Mouse (Mus musculus) spleen, postnatal 36 days (tissue): ENCODE results near the gene Zbtb16.

Source experiments
- DNase-seq, 2 experiments: peaks; one replicate each; pipeline ENCODE4 v3.0.0; 2022; ENCODE audit warnings: low spot score in 2 of 2, mixed read lengths in 1 of 2

Gene Zbtb16

DNA sequence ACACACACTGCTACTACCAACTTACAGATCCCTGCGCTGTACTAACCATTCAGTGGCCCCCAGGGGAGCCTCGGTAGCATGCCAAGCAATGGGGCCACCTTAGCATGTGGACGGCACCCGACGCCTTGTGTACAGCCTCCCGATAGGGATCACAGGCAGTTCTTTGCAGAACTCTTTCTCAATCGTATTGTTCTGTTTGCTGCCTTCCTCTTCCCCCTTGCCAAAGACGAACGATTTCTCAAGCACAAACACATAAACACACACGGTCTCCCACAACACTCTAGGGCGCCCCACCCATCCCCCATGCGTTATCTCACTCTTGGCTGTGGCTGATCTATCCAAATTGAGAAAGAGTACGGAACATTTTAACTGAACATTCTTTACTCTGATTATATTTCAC is 91.1 kb downstream of the Zbtb16 start:
- peak; percentile 22 to 38 for DNase-seq

DNA sequence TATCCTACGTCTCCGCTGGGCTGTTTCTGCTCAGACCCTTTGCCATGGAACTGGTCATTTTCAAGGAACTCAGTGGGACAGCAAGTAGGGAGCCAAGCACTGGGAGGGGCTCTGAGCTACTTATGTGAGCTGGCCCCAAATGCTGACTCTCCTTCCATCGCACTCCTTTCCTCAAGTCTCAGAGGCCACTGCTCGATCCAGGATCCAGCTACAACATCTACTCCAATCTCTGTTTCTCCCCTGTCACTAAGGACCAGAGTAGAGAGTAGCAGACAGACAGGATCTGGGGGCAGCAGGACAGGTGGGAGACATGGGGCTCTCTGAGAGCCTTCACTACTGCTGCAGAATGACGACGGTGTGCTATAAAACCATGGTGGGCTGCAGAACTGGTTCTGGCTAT is 91.6 kb downstream of the Zbtb16 start:
- DNase-seq = no peak

DNA sequence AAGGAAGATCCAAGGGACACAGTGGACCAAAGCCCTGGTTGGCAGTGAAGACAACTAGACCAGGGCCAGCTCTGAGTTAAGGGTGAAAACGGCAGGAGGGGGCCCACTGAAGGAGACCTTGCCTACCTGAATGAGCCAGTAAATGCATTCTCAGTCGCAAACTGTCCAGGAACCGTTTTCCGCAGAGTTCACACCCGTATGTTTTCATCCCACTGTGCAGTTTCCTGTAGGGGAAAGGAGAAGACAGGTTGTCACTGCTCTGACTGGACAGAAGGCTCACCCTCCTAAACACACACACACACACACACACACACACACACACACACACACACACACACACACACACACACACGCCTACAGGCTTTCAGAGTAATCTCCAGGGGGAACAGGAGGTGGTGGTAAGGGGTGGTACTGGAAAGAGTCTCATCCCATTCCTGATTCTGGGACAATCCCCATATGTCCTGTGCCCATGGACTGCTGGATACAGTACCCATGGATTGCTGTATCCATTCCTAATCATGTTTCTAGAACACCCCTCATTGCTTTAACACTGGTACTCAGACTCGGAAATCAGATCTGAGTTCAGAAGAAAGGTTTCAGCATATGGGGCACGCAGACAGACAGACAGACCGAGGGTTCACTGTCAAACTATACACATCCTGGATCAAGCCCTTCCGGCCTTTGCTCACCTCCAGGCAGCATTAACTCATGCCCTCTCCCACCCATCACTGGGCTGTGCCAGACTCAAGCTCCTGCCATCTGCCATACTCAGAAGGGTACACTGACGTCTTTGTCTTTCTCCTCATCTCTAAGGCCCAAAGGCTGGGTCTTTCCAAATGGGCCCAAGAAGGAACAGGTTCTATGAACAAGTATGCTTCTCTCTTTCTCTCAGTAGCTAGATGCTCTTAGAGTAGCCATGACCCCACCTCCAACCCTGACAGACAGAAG is 92.4 kb downstream of the Zbtb16 start:
- DNase-seq = no peak

DNA sequence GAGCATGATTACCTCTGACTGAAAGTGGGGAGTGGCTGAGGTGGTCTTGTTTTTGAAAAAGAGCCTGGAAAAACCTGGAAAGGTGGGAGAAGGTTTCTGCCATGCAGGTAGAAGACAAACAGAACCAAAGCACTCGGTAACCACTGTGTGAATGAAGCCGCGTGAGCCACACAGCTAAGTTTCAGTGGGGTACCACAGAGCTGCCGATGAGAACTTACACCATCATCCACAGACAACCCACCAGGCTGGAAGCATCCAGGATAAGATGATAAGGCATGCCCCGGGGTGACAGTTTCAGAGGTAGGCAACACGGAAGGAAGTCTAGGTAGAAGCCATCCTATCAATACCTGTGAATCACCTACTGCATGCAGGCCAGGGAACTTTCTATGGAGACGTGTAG is 93.9 kb downstream of the Zbtb16 start:
- DNase-seq = no peak

GRCm38 (mm10) chr9:48741433-48742077 is 94.5 kb downstream of the Zbtb16 start:
- DNase-seq = no peak

DNA sequence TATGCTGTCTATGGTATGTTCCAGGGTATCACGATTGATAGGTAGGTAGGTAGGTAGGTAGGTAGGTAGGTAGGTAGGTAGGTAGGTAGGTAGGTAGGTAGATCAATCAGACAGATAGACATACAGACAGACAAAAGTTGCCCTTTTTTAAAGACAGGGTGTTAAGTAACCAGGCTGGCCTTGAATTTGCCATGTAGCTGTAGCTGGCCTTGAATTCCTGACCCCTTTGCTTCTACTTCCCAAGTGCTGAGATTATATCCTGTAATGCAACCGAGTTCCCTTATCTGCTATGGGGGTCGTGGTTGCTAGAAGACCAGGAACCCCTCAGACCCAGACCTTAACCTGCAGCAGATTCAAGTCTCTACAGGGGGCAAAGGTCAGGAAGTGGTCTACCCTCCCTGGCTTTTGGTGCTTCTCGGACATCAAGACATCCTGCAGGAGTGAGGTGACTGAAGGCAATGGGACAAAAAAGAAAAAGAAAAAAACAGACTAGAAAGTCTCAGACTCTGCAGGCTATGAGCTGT is 95.2 kb downstream of the Zbtb16 start:
- DNase-seq = no peak

DNA sequence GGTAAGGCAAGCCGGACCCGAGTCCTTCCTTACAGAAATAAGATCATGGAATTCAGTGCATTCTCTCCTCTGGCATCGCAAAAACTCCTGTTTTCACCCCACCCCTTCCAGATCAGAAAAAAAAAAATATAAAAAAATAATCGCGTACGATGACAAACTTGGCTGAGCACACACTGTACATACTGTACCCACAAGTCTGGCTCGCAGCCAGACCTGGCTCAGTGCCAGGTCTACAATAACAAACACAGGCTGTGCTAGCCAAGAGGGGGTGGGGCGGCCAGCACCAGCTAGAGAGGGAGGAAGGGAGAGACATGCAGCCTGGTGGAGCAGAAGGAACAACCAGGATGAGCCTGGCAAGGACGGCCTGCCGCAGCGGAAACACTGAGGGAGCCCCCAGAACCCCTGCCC is 95.9 kb downstream of the Zbtb16 start:
- DNase-seq = peak; percentile 67 to 72

DNA sequence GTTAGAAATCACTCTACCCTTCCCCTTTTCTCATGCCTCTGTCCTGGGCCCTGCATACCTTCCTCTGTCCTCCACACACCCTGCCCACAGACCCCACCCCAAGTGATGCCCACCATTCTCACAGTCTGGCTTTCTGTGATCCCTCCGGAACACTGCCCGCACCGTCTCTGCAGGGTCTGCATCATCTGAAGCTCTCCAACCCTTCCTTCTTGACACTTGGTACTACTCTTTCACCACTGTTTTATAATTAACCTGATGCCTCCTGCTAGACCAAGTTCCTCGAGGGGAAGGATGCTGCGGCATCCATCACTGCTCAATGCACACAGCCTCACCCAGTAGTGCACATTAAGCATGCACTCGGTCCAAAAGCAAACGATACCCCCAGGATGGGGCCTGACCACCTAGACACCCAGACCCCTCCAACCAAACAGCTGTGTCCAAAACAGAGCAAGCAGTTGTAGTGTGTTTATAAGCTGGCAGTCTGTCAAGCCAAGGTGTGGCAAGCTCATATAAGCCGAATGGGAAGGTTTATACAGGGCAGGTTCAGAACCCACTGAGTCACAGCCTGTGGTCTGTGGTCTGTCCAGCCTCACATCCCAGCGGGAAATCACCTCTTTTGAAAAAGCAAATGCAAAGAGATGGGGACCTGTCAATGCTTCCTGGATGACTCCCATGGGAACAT is 97.1 kb downstream of the Zbtb16 start:
- DNase-seq = no peak

- DNase-seq = no peak
These were observed 98.1 kb downstream of the Zbtb16 start for GRCm38 (mm10) chr9:48737911-48738310.

GRCm38 (mm10) chr9:48737210-48737850 is 98.7 kb downstream of the Zbtb16 start:
- peak; percentile 14 to 37 for DNase-seq

DNA sequence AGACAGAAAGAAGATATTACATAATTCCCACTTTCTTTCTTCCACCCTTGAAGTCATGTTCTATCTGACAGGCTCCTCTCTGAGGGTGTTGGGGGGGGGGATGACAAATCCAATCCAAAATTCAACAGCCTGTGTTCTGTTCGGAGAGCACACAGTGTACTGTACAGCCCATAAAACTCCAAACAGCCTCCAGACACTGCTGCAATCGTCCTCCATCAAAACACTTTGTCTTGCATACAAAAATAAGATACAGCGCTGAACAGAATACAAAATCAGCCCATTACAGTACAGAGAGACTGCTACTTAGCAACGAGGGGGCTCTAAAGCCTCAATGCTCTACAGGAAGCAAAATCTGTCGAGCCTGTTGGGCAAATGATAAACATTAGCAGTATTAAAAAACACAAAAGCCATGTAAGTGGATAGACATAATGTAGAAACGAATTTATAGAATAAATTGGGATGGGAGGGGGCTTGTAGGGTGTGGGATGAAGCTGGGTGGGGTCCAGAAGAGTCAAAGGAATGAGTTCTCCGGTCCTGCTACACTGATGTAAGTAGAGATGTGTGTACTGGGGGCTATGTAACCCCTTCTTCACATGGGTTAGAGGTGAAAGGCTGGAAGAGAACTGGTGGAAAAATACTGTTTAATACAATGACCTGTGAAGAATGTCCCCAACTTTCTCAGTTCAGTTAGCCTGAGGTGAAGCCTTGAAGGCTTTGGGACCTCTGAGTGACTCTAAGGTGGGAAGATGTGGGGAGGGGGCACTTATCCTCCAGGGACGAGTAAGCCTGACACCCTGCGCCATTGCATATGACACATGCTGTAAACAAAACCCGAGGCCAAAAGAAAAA is 99.4 kb downstream of the Zbtb16 start:
- DNase-seq = no peak

DNA sequence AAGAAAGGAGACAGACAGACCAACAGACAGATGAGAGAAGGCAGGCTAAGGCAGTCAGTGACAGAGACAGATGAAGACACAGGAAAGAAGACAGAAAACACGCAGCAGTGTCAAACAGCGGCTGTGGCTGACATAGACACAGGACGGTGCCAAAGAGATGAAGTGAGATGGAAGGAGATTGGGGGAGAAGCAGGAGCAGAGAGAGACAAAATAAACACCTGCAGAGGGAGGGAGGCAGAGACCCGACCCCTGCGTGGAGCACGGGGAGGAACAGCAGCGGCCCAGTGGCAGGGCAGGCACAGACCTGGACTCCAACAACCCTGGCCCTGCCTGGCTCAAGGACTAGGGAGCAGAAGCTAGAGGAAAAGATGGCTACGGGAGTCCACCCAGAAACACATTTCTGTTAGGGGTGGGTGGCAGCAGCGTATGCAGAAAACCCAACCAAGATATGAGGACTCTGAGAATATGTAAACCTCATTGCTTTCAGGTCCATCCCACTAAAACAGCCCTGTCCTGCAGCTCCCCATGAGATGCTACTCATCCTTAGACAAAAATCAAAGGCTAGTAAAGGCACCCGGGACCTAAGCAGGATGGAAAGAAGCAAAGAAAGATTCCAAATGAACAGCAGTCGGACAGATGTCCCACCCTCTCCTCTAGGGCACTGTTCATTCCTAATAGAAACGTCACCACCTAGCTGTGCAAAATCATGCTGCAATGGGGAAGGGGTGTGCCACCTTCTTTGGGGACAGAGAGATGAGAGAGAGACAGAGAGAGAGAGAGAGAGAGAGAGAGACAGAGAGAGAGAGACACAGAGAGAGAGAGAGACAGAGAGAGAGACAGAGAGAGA is 100.3 kb downstream of the Zbtb16 start:
- no peak for DNase-seq

- no peak for DNase-seq
These were observed 101.1 kb downstream of the Zbtb16 start for GRCm38 (mm10) chr9:48734725-48735465.

DNA sequence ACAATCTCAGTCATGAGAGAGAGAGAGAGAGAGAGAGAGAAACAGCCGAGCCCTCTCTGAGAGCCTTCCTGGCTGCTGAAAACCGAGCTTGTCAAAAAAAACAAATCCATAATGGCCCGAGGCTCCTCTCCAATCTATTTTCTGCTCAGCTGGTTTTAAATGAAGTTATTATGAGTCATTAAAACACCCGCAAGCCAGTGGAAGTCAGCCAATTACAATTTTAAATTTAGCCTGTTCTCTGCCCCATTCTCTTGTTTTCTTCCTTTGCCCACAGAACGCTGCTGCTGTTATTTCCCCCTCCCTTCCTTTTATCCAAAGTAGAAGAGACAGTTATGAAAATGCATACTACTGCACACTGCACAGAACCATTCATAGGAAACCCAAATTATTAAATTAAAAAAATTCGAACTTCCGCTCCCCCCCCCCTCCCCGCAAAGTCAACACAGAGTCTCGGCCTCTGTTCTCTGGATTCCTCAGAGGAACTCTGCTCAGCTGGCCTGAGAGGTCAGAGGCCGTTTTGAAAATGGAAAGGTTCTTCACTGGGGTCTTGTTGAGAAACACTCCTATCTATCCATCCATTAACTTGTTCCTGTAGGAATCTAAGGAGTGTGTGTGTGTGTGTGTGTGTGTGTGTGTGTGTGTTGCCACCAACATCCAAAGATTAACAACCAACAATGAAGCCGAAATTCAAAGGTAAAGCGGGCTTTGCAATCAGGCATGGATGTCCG is 102.0 kb downstream of the Zbtb16 start:
- DNase-seq = no peak

DNA sequence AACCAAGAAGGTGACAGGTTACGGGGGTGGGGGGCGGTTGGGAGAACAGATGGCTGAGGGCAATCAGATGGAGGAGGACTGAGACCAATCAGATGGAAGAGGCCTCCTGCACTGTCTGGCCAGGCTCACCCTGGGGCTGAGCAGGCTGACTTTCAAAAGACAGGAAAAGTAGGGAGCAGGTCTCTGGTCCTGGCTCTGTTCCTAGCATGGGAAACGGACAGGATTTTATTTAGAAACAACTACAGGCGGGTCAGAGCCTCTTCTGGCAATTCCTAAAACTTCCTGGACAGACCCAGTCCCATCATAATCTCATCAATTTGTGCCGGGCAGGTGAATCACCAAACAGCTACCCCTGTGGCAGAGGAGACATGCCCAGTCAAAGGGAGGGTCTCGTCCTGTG is 102.9 kb downstream of the Zbtb16 start:
- no peak for DNase-seq

GRCm38 (mm10) chr9:48731651-48732536 is 104.1 kb downstream of the Zbtb16 start:
- no peak for DNase-seq

DNA sequence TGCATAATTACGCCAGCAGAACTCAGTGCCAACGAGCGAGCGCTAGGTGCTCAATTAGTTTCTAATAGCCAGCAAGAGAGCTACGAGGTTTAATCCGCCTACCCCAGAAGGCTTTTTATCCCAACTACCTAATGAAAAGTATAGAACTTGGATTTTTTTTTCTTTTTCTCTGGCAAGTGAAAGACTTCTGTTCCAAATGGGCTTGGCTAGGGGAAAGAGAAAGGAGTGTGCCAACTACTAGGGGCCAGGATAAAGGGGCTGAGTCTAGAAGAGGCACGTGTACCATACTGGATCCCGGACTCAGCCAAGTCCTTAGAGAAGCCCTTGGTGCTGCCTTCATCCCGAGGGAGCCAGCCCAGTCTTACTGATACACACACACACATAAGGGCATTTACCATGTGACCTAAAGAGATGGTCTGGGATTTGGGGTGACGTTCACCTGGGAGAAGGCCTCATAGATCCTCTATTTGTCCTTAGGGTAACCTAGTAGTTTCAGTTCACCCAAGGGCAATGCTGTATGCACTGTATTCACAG is 105.5 kb downstream of the Zbtb16 start:
- no peak for DNase-seq
